Mouse (Mus musculus) C2C12 (cell line): Measurements from ENCODE around the gene Hyal3. TPM values are rescaled to one million over a fixed set of nuclear protein-coding genes. Genes with fewer than 3 reads are reported as not detected.

Experiments
- H3K27me3 ChIP-seq: one replicate; pipeline ENCODE4 v1.6.1; 2011; ENCODE audit not compliant: control insufficient read depth, insufficient read depth, insufficient read length
- H3K36me3 ChIP-seq: one replicate; pipeline ENCODE4 v1.6.1; 2011; ENCODE audit not compliant: control insufficient read depth, insufficient read depth
- H3K4me3 ChIP-seq: one replicate; pipeline ENCODE4 v1.5.1; 2011; ENCODE audit warnings: mild to moderate bottlenecking, control low read depth; ENCODE audit not compliant: poor library complexity, insufficient read depth, severe bottlenecking
- H3K79me2 ChIP-seq: one replicate; pipeline ENCODE4 v1.6.1; 2011; ENCODE audit not compliant: control insufficient read depth, insufficient read depth
- H3K79me3 ChIP-seq: one replicate; pipeline ENCODE4 v1.6.1; 2011; ENCODE audit warnings: low read depth, control low read depth
- H3ac ChIP-seq: one replicate; pipeline ENCODE3; 2011; ENCODE audit warnings: low read depth; ENCODE audit not compliant: control insufficient read depth, insufficient read length
- CEBPB ChIP-seq: IDR thresholded peaks from one replicate; pipeline ENCODE4 v1.6.1; 2011; ENCODE audit warnings: low read depth, mild to moderate bottlenecking, control low read depth, moderate library complexity
- CTCF ChIP-seq: IDR thresholded peaks from one replicate; pipeline ENCODE4 v1.5.1; 2011; ENCODE audit not compliant: control insufficient read depth, insufficient read depth, insufficient read length
- FOSL1 ChIP-seq: IDR thresholded peaks from one replicate; pipeline ENCODE4 v1.8.0; 2011; ENCODE audit warnings: mild to moderate bottlenecking, low read length; ENCODE audit not compliant: poor library complexity, insufficient read depth, severe bottlenecking
- MAX ChIP-seq: IDR thresholded peaks from one replicate; pipeline ENCODE4 v1.6.1; 2011; ENCODE audit warnings: mild to moderate bottlenecking, control low read depth
- MYOD1 ChIP-seq: IDR thresholded peaks from one replicate; pipeline ENCODE4 v1.6.1; 2011; ENCODE audit warnings: low read depth; ENCODE audit not compliant: control insufficient read depth, insufficient read length
- MYOG ChIP-seq: IDR thresholded peaks from one replicate; pipeline ENCODE4 v1.6.1; 2011; ENCODE audit not compliant: control insufficient read depth, insufficient read length; ENCODE audit errors: extremely low read depth
- USF1 ChIP-seq: IDR thresholded peaks from one replicate; pipeline ENCODE4 v1.6.1; 2011; ENCODE audit warnings: low read depth, mild to moderate bottlenecking, control low read depth, moderate library complexity
- polyA plus RNA-seq: library from polyadenylated mRNA; unstranded; fragments of >200 nt; fragmentation: generic; extraction: Trizol; gene quantifications from one replicate; pipeline ENCODE4 v1.2.1, GENCODE M21; 2012; ENCODE audit warnings: missing spikeins

The Hyal3 gene
- polyA plus RNA-seq, 1 experiment, result 0.28 TPM

DNA sequence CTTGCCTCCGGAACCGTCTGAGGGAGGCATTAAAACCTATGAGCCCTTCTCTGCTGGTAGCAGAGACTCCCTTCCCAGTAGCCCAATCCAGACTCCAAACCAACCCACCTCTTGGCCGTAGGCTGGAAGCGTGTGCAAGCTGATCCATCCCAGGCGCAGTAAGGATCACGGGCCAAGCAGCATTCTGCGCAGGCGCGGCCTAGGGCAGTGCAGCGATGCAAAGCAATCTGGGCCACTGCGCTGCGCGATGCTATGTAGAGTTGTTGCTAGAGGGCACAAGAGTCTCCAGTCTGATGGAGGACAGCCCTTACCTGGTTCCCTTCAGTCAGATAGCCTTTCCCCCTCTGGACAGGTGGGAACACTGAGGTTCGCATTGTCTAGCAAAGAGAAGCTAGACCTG is 19.2 kb downstream of the Hyal3 start:
- TF ChIP-seq FOSL1 (no peak), MYOG (no peak)

DNA sequence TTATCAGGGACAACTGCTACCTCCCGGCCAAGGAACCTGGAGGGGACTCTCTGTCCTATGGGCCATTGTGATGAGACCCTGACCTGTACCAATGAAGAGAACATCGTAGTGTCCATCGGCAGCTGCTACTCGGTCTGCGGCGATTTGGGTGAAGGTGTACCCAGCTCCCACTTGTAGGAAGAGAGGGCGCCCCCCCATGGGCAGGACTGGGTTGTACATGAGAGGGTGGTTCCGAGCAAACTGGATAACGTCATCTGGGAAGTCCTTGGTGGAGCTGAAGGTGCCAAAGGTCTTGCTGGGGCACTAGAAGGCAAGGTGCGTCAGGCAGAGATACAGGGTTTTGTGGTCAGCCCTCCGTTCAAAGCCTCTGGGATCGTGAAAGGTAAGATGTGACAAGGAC is 20.1 kb downstream of the Hyal3 start:
- no peaks in the 10 kb centered on the region for H3K79me3 ChIP-seq
- H3K36me3 ChIP-seq, result no peaks in the 10 kb centered on the region
- H3K4me3 ChIP-seq, result no peak overlapping the region
- H3K79me2 ChIP-seq, result no peaks in the 10 kb centered on the region
- no peak overlapping the region for H3ac ChIP-seq
- H3K27me3 ChIP-seq, result no peaks in the 10 kb centered on the region
- TF ChIP-seq USF1, result no peak
- no peak for TF ChIP-seq MYOG
- no peak for TF ChIP-seq MAX
- no peak for TF ChIP-seq CEBPB
- no peak for TF ChIP-seq FOSL1
- TF ChIP-seq CTCF, result no peak
- TF ChIP-seq MYOD1, result no peak

More for the DNA sequence above, 19.2 kb downstream of the Hyal3 start:
- H3K27me3 ChIP-seq, result no peaks in the 10 kb centered on the region
- no peaks in the 10 kb centered on the region for H3K36me3 ChIP-seq
- no peak overlapping the region for H3ac ChIP-seq
- H3K79me2 ChIP-seq, result no peaks in the 10 kb centered on the region
- H3K79me3 ChIP-seq, result no peaks in the 10 kb centered on the region
- no peak overlapping the region for H3K4me3 ChIP-seq

DNA sequence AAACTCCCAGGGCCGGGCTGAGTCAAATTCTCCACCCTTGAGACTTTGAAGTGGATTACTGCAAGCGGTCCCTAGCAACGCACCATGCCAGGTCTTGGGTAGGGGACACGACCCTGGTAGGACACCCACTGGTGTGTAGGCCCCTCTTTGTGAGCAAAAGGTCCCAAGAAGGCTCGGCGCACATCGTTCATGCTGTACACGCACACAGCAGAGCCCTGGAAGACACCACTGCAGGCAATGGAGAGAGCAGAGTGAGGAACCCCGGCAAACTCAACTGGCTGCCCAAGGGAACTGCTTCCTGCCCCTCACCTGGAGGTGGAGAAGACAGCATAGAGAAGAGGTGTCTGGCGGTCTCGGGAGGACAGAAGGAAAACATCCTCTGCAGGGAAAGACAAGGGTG is 20.7 kb downstream of the Hyal3 start:
- no peaks in the 10 kb centered on the region for H3K79me3 ChIP-seq
- no peak overlapping the region for H3ac ChIP-seq
- no peak overlapping the region for H3K4me3 ChIP-seq
- H3K36me3 ChIP-seq, result no peaks in the 10 kb centered on the region
- H3K79me2 ChIP-seq, result no peaks in the 10 kb centered on the region
- TF ChIP-seq CEBPB, result no peak
- no peaks in the 10 kb centered on the region for H3K27me3 ChIP-seq

DNA sequence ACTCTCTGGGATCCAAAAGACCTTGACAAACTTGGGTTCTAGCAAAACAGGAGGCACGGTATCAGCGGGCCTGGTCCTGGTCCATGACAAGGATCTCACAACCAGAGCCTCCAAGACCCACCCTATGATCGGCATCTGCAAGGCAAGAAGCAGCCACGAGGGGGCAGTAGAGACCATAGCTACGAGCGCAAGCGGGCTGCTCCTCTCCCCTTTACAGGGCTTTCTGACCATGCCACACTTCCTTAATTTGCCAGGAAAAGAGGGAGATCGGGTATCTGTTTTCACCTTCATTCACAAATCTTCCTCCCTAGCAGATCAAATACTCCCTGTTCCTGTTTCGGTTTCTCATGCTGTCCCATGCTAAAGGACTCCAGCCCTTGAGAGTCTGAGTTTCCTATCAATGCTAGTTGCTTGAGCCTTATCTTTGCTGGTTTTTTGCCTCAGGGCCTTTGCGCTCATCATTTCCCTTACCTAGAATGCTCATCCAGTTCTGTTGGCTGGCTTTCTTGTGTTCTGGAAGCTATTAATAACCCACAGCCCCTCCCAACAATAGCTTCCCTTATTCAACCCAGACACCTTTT is 21.5 kb downstream of the Hyal3 start:
- no peak overlapping the region for H3K4me3 ChIP-seq
- no peaks in the 10 kb centered on the region for H3K79me3 ChIP-seq
- no peaks in the 10 kb centered on the region for H3K27me3 ChIP-seq
- TF ChIP-seq MYOG (no peak), CTCF (peak; percentile 87), MYOD1 (no peak), MAX (no peak)
- H3K36me3 ChIP-seq, result no peaks in the 10 kb centered on the region
- no peak overlapping the region for H3ac ChIP-seq
- no peaks in the 10 kb centered on the region for H3K79me2 ChIP-seq

DNA sequence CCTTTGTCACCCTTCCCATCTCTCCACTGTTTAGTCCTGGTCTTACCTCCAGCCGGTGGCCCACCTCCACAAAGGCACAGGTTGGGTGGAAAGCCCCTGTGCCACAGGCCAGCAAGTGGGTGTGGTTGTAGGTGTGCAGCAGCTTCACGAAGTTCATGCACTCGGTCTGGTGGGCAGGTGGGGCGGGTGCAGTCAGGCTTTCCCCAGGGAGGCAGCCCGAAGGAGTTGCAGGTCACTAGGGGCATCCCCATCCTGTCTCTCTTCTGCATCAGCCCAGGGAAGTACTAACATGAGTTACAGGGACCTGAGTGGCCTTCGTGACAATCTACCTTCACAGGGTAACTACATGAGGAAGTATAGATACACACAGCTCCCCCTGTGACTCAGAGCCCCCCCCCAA is 22.6 kb downstream of the Hyal3 start:
- no peak overlapping the region for H3ac ChIP-seq
- H3K36me3 ChIP-seq, result no peaks in the 10 kb centered on the region
- H3K27me3 ChIP-seq, result no peaks in the 10 kb centered on the region
- H3K79me3 ChIP-seq, result no peaks in the 10 kb centered on the region
- H3K4me3 ChIP-seq, result no peak overlapping the region
- H3K79me2 ChIP-seq, result no peaks in the 10 kb centered on the region
- TF ChIP-seq FOSL1, result no peak
- TF ChIP-seq MYOG, result no peak
- no peak for TF ChIP-seq CTCF
- TF ChIP-seq CEBPB, result no peak
- no peak for TF ChIP-seq MYOD1
- TF ChIP-seq USF1, result no peak
- TF ChIP-seq MAX, result no peak

DNA sequence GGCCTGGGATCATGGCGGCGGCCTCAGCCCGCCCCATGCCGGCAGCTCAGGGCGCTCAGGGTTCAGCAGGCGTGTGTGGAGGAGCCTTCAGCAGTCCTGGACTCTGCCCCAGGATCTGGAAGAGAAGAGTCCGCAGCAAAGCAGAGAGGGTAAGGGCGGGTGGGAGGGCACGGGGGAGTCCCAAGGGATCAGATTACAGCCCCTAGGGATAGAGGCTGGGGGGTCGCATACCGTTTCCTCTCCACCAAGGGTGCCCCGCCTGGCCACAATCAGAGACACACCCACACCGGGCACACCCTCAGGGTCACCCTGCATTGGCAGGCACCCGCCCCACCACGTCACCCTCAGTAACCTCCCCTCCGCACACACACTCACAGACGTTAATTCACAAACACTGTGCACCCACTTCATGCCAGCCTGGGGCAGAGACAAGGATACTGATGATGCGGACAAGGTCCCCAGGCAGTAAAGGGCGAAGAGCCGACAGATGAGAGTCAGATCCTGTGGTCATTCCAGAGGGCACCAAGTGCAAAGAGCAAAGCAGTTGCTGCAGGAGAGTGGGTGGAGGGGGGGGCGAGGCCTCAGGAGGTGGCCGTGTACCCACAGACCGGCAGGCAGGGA is 24.5 kb downstream of the Hyal3 start:
- no peaks in the 10 kb centered on the region for H3K27me3 ChIP-seq
- TF ChIP-seq FOSL1, result no peak
- TF ChIP-seq CEBPB, result no peak
- TF ChIP-seq MYOD1, result no peak
- no peak for TF ChIP-seq CTCF
- TF ChIP-seq MYOG, result no peak
- TF ChIP-seq MAX, result no peak
- TF ChIP-seq USF1, result no peak
- H3K79me2 ChIP-seq, result no peaks in the 10 kb centered on the region
- H3K79me3 ChIP-seq, result no peaks in the 10 kb centered on the region
- H3ac ChIP-seq, result peak overlapping the region; percentile 50
- peak overlapping the region; percentile 32 for H3K4me3 ChIP-seq
- no peaks in the 10 kb centered on the region for H3K36me3 ChIP-seq
